Mouse (Mus musculus) erythroblast, embryonic 14.5 days (primary cell): Measurements from ENCODE around the gene Bicdl1. TPM values are rescaled to one million over a fixed set of nuclear protein-coding genes. Genes with fewer than 3 reads are reported as not detected.
A peak's percentile ranks its signal among the peaks of the same experiment; 100 is the strongest.
"Not testable (repeated sequence)": the region's sequence is repeated elsewhere in the genome, so short reads cannot be mapped to it uniquely, and the experiment has no call there.

Experiments used
- H3K27me3 ChIP-seq: 2 replicates; pipeline ENCODE4 v1.6.1; 2012; ENCODE audit warnings: inconsistent platforms; ENCODE audit not compliant: control insufficient read depth
- H3K36me3 ChIP-seq: 2 replicates; pipeline ENCODE4 v1.6.1; 2012; ENCODE audit warnings: mild to moderate bottlenecking, inconsistent platforms; ENCODE audit not compliant: control insufficient read depth
- H3K4me1 ChIP-seq: 2 replicates; pipeline ENCODE4 v1.6.1; 2012; ENCODE audit warnings: inconsistent platforms; ENCODE audit not compliant: control insufficient read depth
- H3K4me3 ChIP-seq: replicated peaks from 2 replicates; pipeline ENCODE3; 2012; ENCODE audit warnings: moderate library complexity, mild to moderate bottlenecking, inconsistent platforms
- H3K9me3 ChIP-seq: 2 replicates; pipeline ENCODE4 v1.6.1; 2012; ENCODE audit warnings: low read length, inconsistent platforms, mixed read lengths; ENCODE audit not compliant: control insufficient read depth
- GATA1 ChIP-seq: IDR thresholded peaks from 2 replicates; pipeline ENCODE4 v1.6.1; 2012; ENCODE audit warnings: low read length, inconsistent platforms, mixed read lengths
- TAL1 ChIP-seq: IDR thresholded peaks from 3 replicates; pipeline ENCODE4 v1.6.1; 2012; ENCODE audit warnings: low read length, inconsistent platforms, mixed read lengths
- polyA plus RNA-seq: library from polyadenylated mRNA; stranded (reverse); fragments of >175 nt; gene quantifications from 2 replicates; pipeline ENCODE4 v1.2.3, GENCODE M21; 2012

Bicdl1 gene
- polyA plus RNA-seq, 1 experiment, result 0.03 TPM

DNA sequence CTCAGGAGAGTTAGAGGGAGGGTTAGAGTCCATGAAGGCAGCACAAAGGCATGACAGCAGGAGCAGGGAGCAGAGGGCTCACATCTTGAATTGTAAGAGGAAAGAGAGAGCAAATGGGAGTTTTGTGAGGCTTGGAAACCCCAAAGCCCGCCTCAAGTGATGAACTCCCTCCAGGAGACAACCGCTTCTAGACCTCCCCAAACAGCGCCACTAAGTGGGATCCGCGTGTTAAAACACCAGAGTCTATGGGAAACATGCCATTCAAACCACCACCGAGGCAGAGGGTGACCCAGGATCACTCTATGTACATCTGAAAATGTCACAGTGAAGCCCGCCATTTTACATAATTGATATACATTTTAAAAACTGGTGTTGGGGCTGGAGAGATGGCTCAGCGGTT, 26.1 kb upstream of the Bicdl1 start:
- no peaks in the 10 kb centered on the region for H3K9me3 ChIP-seq
- no peak overlapping the region for H3K4me3 ChIP-seq
- TF ChIP-seq TAL1 (no peak), GATA1 (no peak)
- H3K4me1 ChIP-seq, result no peaks in the 10 kb centered on the region
- no peaks in the 10 kb centered on the region for H3K36me3 ChIP-seq
- H3K27me3 ChIP-seq, result no peaks in the 10 kb centered on the region

DNA sequence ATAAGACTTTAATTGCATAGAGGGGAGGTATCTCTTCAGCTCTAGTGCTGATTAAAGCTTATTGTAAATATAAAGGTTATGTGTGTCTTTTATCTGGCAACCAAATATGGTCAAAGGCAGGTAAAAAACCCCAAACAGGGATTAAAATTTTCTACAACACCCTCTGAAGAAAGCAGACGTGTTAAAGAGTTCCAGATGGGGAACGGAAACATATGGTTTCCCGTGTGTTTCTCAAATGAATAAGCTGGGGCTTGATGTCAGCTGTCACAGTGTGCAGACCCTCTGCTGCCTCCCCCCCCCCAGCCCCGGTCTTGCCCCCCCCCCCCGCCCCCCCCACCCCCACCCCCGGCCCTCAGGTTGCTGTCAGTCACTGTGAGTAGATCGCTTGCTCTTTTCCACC, 24.1 kb upstream of the Bicdl1 start:
- TF ChIP-seq TAL1, result no peak
- no peak for TF ChIP-seq GATA1
- Histone ChIP-seq H3K9me3 (peaks cover 7% of the 10 kb centered on the region; the same call in 1 of the 2 replicates), H3K4me3 (no peak overlapping the region), H3K4me1 (no peaks in the 10 kb centered on the region), H3K27me3 (no peaks in the 10 kb centered on the region), H3K36me3 (no peaks in the 10 kb centered on the region)

DNA sequence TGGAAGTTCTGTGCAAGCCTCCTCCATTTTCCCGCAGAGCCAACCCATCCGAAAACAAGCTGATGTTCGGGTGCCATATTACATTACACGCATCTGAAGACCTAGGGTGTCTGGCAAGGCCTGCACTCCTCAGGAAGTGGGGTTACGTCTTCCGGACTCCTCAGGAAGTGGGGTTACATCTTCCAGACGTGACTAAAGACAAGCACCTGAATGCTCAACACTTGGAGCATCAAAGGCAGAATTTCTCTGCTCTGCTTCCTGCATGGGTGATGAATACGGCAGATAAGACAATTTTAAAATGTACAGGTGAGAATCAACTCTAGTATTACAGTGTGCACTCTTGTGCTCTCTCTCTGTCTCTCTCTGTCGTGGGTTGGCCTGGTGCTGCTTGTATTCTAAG, 23.4 kb upstream of the Bicdl1 start:
- H3K4me3 ChIP-seq, result no peak overlapping the region
- TF ChIP-seq GATA1, result no peak
- TF ChIP-seq TAL1, result no peak

DNA sequence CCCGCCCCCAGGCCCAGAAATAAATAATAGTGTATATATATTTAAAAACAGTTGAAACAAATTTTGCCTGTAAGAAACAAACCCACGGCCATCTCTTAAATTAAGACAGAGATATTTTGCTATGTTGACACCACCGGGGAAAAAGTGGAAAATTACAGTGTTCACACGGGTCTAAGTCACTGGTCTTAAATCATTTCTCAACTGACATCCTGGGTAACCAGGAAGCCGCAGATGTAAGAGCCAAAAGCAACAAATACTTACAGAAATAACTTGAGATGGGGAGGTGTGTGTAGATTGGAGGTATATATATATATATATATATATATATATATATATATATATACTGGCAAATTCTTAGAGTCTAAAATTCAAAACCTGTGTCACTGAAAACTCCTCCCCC, 21.5 kb upstream of the Bicdl1 start:
- no peaks in the 10 kb centered on the region for H3K36me3 ChIP-seq
- H3K4me3 ChIP-seq, result no peak overlapping the region
- peaks cover 7% of the 10 kb centered on the region; the same call in 1 of the 2 replicates for H3K9me3 ChIP-seq
- H3K4me1 ChIP-seq, result no peaks in the 10 kb centered on the region
- no peak for TF ChIP-seq GATA1
- no peak for TF ChIP-seq TAL1
- no peaks in the 10 kb centered on the region for H3K27me3 ChIP-seq

More for the DNA sequence above, 23.4 kb upstream of the Bicdl1 start:
- no peaks in the 10 kb centered on the region for H3K27me3 ChIP-seq
- H3K9me3 ChIP-seq, result peaks cover 7% of the 10 kb centered on the region; the same call in 1 of the 2 replicates
- no peaks in the 10 kb centered on the region for H3K36me3 ChIP-seq
- no peaks in the 10 kb centered on the region for H3K4me1 ChIP-seq

GRCm38 (mm10) chr5:115751916-115752315, 20.5 kb upstream of the Bicdl1 start:
- not testable (repeated sequence) for H3K9me3 ChIP-seq, H3K4me3 ChIP-seq, H3K36me3 ChIP-seq, H3K27me3 ChIP-seq, H3K4me1 ChIP-seq

- Histone ChIP-seq H3K4me1 (no peaks in the 10 kb centered on the region), H3K27me3 (no peaks in the 10 kb centered on the region), H3K9me3 (peaks cover 7% of the 10 kb centered on the region; the same call in 1 of the 2 replicates), H3K36me3 (no peaks in the 10 kb centered on the region), H3K4me3 (no peak overlapping the region)
- no peak for TF ChIP-seq GATA1
- TF ChIP-seq TAL1, result no peak
Observed at GRCm38 (mm10) chr5:115748316-115748715, 16.9 kb upstream of the Bicdl1 start.

DNA sequence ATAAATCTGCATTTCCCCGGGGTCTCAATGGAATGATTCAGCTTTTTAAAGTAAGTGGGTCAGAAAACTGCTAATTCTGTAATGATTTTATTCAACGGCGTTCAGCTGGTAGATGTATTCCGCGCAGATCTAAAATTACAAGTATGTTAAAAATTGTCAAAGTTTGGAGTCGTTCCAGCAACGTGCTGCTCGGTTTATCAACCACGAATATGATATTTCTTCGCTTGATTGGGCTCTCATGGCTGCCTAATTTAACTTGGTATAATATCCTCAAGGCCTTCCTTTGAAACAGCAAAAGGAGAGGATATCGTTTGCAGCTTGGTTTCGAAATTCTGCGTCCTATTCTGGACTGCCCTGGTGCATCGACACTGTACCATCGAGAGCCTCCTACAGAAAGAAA, 13.9 kb upstream of the Bicdl1 start:
- no peaks in the 10 kb centered on the region for H3K4me1 ChIP-seq
- TF ChIP-seq TAL1 (no peak), GATA1 (no peak)
- H3K4me3 ChIP-seq, result no peak overlapping the region
- H3K36me3 ChIP-seq, result no peaks in the 10 kb centered on the region
- no peaks in the 10 kb centered on the region for H3K9me3 ChIP-seq
- no peaks in the 10 kb centered on the region for H3K27me3 ChIP-seq

DNA sequence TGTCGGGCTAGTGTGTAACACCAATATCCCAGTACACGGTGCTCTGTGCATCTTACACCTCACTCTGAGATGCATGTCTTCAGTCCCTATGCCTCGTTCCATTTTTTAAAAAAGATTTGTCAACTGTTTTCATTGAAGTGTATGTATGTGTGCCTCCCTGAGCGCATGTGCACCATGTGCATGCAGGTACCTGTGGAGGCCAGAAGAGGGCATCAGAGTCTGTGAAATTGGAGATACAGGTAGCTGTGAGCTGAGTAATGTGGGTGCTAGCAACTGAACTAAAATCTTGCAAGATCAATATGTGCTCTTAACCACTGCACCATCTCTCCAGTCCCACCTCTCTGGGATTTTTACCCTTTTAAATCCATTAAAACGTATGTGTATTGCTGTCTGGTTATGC, 6.6 kb upstream of the Bicdl1 start:
- H3K36me3 ChIP-seq, result no peaks in the 10 kb centered on the region
- no peaks in the 10 kb centered on the region for H3K4me1 ChIP-seq
- peaks cover 6% of the 10 kb centered on the region for H3K9me3 ChIP-seq
- no peak overlapping the region for H3K4me3 ChIP-seq
- no peak for TF ChIP-seq GATA1
- TF ChIP-seq TAL1, result no peak
- H3K27me3 ChIP-seq, result peaks cover 12% of the 10 kb centered on the region

- H3K4me3 ChIP-seq, result no peak overlapping the region
- peaks cover 16% of the 10 kb centered on the region for H3K9me3 ChIP-seq
- peaks cover 46% of the 10 kb centered on the region for H3K27me3 ChIP-seq
- no peaks in the 10 kb centered on the region for H3K36me3 ChIP-seq
- peaks cover 19% of the 10 kb centered on the region for H3K4me1 ChIP-seq
- TF ChIP-seq TAL1 (no peak), GATA1 (no peak)
Observed at GRCm38 (mm10) chr5:115734570-115734969, 3.1 kb upstream of the Bicdl1 start.

DNA sequence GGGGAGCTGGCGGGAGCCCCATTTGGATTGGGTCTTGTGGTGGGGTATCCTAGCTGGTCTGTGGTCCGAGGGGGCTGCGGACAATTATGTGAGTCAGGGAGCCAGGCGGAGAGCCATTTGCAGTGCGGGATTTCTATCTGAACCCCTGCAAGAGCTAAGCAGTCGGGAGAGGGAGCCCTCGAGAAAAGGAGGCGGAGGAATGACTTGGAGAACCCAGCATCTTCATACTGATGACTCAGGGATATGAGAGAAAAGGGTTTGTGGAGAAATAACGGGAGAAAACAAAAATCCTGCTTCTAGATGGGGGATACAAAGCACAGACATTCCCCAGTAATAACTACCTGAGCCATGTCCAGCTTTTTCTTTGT, 1.4 kb upstream of the Bicdl1 start:
- Histone ChIP-seq H3K4me1 (peaks cover 19% of the 10 kb centered on the region), H3K4me3 (peak overlapping the region; percentile 56), H3K36me3 (no peaks in the 10 kb centered on the region), H3K27me3 (peaks cover 53% of the 10 kb centered on the region), H3K9me3 (peaks cover 12% of the 10 kb centered on the region)
- TF ChIP-seq GATA1 (no peak), TAL1 (no peak)
